Mouse (Mus musculus): ENCODE measurements at regions not wholly inside any gene's neighbourhood (a gene's known extent, or its start where the extent isn't known, plus 50 kb on each side); places are given as distances from the start of the nearest gene placed in this dataset.

DNA sequence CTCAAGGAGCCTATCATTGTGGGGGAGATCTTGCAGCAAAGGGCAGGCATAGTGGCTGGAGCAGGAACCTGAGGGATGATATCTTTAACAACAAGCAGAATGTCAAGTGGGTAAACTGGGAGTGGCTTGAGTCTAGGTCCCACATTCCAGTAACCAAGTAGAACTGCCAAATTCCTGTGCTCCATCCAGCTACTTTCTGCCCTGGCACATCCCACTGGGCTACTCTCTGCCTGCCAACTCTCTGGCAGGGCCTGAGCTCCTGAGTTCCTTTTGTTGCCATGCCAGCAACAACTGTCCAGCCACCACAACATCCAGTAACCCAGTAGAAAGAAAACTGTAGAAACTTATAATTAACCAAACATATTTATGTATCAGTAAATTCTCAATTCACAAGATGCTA is 1088.8 kb upstream of the Tenm4 start:
- peak; percentile 2 for DNase-seq

DNA sequence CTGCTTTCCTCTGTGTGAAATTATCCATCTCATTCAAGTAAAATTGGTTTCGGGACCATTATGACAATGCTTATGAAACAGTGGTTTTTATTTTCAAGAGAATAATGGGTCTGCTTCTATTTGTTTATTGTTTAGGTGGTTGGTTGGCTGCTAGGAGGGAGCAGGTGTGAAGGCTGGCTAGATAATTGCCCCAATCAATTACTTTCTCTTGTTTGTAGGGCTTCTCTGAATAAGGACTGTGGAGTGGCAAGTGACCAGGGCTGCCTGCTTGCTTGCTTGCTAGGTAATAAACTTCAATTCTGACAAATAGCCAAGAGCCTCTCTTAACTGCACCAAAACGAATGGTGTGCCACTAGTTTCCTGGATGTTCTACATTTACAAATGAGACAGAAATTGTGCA is 1086.7 kb upstream of the Tenm4 start:
- DNase-seq, result no peak

DNA sequence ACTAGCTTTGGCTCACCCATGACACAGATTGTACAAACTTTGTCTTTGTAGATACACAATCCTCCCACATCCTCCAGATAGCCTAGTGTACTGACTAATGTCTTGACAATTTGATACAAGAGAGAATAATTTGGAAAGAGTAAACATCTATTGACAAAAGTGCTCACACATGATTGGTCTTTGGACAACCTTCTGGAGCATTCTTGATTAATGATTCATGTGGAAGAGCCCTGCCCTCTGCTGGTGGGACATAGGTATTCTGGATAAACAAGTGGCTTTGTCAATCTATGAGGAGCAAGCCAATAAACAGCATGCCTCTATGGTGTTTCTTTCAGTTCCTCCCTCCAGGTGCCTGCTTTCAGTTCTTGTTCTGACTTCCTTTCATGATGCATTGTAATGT is 1079.7 kb upstream of the Tenm4 start:
- no peak for DNase-seq

DNA sequence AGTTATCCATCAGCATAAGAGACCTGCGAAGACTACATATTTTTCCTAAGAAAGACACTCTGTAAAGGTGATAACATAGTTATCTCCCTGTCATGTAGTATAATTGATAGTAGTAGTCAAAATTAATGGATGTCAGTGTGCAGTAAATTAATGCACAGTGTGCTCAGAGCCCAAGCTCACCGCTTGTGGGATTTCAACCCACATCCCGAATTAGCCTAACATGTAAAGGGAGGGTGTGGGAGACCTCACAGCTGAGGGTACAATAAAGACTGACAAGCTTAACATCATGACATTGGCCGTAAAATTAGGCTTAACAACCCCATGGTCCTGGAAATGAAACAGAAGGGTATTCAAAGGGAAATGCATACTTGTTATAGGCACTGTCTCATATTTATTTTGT is 1042.0 kb upstream of the Tenm4 start:
- DNase-seq, result no peak

DNA sequence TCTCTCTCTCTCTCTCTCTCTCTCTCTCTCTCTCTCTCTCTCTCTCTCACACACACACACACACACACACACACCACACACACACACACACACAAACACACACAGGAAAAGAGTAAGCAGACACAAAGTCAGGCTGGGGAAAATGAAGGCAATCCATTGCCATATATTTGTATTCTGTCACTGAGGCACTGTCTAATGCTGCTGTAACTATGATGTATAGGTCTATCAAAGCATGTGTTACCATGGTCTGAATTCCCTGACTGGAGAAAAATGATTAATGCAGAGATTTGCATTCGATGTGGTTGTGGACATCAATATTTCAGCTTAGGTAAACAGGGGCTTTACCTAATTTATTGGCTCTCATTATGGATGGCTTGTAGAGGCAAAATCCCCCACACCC is 1038.0 kb upstream of the Tenm4 start:
- no peak for DNase-seq

DNA sequence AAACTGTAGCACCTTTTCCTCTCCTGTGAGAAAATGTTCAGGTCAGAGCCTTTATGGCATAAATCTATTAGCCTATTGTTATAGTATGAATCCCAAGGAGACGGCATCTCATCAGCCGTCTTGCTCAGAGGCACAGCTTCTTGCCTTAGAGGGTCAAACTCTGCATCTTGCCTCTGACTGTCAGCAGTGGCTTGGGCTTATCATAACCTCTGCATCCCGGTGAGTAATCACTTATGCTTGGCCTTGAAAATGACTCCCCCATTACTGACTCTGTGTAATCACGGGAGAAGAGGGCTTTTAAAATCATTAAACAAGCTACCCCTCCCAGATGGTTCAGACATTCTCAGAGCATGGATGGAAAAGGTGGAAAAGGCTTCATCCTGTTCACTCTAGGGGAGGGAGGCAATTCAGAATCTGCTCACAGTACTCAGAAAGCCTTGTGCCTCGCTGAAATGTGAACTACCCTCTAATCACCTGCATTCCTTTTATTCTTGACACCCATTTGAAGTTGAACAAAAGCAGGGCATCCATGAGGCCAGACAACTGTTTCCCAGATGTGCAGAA is 1036.9 kb upstream of the Tenm4 start:
- no peak for DNase-seq

DNA sequence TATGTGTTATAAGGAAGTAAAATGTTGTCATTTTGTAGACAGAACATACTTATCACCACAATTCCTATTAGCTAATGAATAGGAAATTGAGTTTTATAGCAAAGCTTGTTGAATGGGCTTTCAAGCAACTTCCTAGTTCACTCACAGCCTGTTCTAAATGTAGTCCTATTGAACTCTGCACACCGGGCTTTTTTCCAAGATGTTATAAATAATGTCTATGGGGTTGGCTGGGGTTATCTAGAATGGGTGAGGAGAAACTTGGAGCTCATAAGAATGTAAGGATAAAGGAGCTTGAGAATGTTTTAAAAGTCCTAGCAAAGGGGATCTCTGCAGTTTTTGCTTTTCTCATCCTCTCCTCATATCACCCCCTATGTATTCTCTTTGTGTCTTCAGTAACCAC is 1029.3 kb upstream of the Tenm4 start:
- no peak for DNase-seq

DNA sequence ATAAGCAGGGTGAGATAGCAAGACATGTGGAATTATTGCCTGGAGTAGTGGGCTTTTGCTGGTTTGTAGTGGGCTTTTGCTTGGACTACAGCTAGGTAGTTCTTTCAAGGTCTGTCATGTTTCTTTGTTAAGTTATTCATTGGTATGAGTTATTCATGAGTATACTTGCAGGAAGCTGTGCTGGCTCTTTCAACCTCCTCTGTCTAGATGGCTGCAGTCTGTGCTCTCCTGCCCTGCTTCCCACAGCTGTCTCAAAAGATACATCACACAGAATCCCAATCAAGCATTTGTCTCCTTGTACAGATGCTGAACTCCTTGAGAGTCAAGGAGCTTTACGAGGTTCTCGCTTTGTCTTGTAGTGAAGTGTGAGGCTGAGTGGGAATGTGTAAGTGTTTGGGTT is 1028.0 kb upstream of the Tenm4 start:
- no peak for DNase-seq
